Mouse (Mus musculus): ENCODE results near the gene Ube3b. TPM values are rescaled to one million over a fixed set of nuclear protein-coding genes. Genes with fewer than 3 reads are reported as not detected.

Gene Ube3b
- total and polyA plus RNA-seq, 3 experiments = 11.7 to 29.8 (median 22.1) TPM

DNA sequence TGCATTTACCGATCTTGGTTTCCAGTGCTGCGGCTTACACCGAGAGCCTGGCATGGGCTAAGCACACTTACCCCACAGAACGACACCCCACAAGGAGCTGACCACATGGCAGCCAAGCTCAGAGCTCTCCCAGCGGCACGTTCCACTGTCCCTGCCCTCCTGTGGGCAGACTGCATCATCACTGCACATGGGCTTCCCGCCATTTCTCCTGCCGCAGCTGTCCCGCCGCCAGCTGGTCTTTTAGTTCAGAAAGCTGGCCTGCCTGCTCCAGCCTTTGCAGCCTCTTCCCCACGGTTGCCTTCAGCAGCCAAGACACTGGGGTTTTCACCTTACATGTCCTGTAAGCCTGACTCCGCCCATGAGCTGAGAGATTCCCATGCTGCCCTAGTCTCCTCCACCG is 30.0 kb downstream of the Ube3b start:
- Histone ChIP-seq H3K4me2 (ENCODE audit: insufficient read depth, low read depth, poor library complexity, severe bottlenecking) (no peak overlapping the region), H3K27ac (ENCODE audit: insufficient read depth, low read depth) (no peak overlapping the region), H3K4me3 (replicated peaks in 1 of 3; ENCODE audit: low read depth in 2 of 3, low read length in 2 of 3, poor library complexity in 1 of 3) (no peak overlapping the region), H3K4me1 (ENCODE audit: control insufficient read depth in 1 of 2, insufficient read depth in 2 of 2) (no peaks in the 10 kb centered on the region), H3K9me3 (replicated peaks; ENCODE audit: low read length) (no peaks in the 10 kb centered on the region), H3K9ac (ENCODE audit: insufficient read depth, low read depth) (no peak overlapping the region), H3K27me3 (replicated peaks) (no peaks in the 10 kb centered on the region), H3K79me2 (replicated peaks; ENCODE audit: control insufficient read depth, extremely low read depth, insufficient read depth, poor library complexity, severe bottlenecking) (no peaks in the 10 kb centered on the region), H3K36me3 (replicated peaks in 1 of 2; ENCODE audit: control insufficient read depth in 1 of 2, insufficient read depth in 1 of 2, low read length in 1 of 2) (peaks cover 90 to 99% of the 10 kb centered on the region in 2 experiments)
- in situ Hi-C loops (cut with MboI; ENCODE audit: low pct_ligation_motif_present, low pct_unique_long_range_greater_than_20kb, low sequenced_read_pairs) (no loop called here), dilution Hi-C loops (cut with MboI; ENCODE audit: extremely low pct_ligation_motif_present, extremely low pct_unique_long_range_greater_than_20kb, low sequenced_read_pairs) (no loop called here)
- DNase-seq (ENCODE audit: extremely low read depth) = no peak
- TF ChIP-seq HCFC1 (IDR thresholded peaks at IDR 0.05; ENCODE audit: low read depth, low read length) (no peak), MAFK (IDR thresholded peaks at IDR 0.05; ENCODE audit: insufficient replicate concordance, low read length) (no peak), POLR2A (IDR thresholded peaks at IDR 0.05; ENCODE audit: low read depth, low read length) (no peak), BHLHE40 (IDR thresholded peaks at IDR 0.05; ENCODE audit: low read depth, low read length) (no peak), KAT2A (IDR thresholded peaks at IDR 0.05; ENCODE audit: insufficient replicate concordance, low read length) (no peak), MAX (IDR thresholded peaks at IDR 0.05; ENCODE audit: low read length) (no peak), TBP (conservative IDR thresholded peaks at IDR 0.05; ENCODE audit: low read depth, low read length) (no peak), NELFE (IDR thresholded peaks at IDR 0.05; ENCODE audit: low read depth, low read length) (no peak), USF1 (IDR thresholded peaks at IDR 0.05; ENCODE audit: low read depth, low read length) (no peak), ETS1 (conservative IDR thresholded peaks at IDR 0.05; ENCODE audit: low read depth, low read length) (no peak), JUND (conservative IDR thresholded peaks at IDR 0.05; ENCODE audit: low read depth, low read length) (no peak), IRF4 (IDR thresholded peaks at IDR 0.05; ENCODE audit: low read depth, low read length) (no peak), UBTF (IDR thresholded peaks at IDR 0.05; ENCODE audit: low read depth, low read length) (no peak), ZNF384 (IDR thresholded peaks at IDR 0.05; ENCODE audit: low read depth, low read length) (no peak), ZMIZ1 (IDR thresholded peaks at IDR 0.05; ENCODE audit: low read depth, low read length) (no peak), MYC (IDR thresholded peaks at IDR 0.05; ENCODE audit: low read depth, low read length) (no peak), EP300 (IDR thresholded peaks at IDR 0.05; ENCODE audit: low read length) (no peak)

GRCm38 (mm10) chr5:114412361-114412998 is 32.1 kb downstream of the Ube3b start:
- in situ Hi-C loops (cut with MboI; ENCODE audit: low pct_ligation_motif_present, low pct_unique_long_range_greater_than_20kb, low sequenced_read_pairs) (no loop called here), dilution Hi-C loops (cut with MboI; ENCODE audit: extremely low pct_ligation_motif_present, extremely low pct_unique_long_range_greater_than_20kb, low sequenced_read_pairs) (no loop called here)
- H3K4me2 ChIP-seq (ENCODE audit: insufficient read depth, low read depth, poor library complexity, severe bottlenecking) = no peak overlapping the region
- H3K27ac ChIP-seq (ENCODE audit: insufficient read depth, low read depth) = no peak overlapping the region
- no peak overlapping the region for H3K9ac ChIP-seq (ENCODE audit: insufficient read depth, low read depth)
- no peaks in the 10 kb centered on the region for H3K4me1 ChIP-seq (ENCODE audit: control insufficient read depth in 1 of 2, insufficient read depth in 2 of 2)
- DNase-seq (ENCODE audit: extremely low read depth) = no peak
- no peaks in the 10 kb centered on the region for H3K79me2 ChIP-seq (replicated peaks; ENCODE audit: control insufficient read depth, extremely low read depth, insufficient read depth, poor library complexity, severe bottlenecking)
- TF ChIP-seq ZNF384 (IDR thresholded peaks at IDR 0.05; ENCODE audit: low read depth, low read length) (no peak), USF2 (conservative IDR thresholded peaks at IDR 0.05; ENCODE audit: low read depth, low read length) (no peak), MAX (IDR thresholded peaks at IDR 0.05; ENCODE audit: low read length) (no peak), GABPA (IDR thresholded peaks at IDR 0.05; ENCODE audit: insufficient replicate concordance, low read depth, low read length) (no peak), ZC3H11A (IDR thresholded peaks at IDR 0.05; ENCODE audit: low read depth, low read length) (no peak), CTCF (conservative IDR thresholded peaks at IDR 0.05 in 1 of 2, IDR thresholded peaks at IDR 0.05 in 1 of 2; ENCODE audit: low read depth in 2 of 2, low read length in 2 of 2) (no peak), PAX5 (IDR thresholded peaks at IDR 0.05; ENCODE audit: low read length) (no peak), MAFK (IDR thresholded peaks at IDR 0.05; ENCODE audit: insufficient replicate concordance, low read length) (no peak), EP300 (IDR thresholded peaks at IDR 0.05; ENCODE audit: low read length) (no peak), ZKSCAN1 (IDR thresholded peaks at IDR 0.05; ENCODE audit: borderline replicate concordance, low read depth, low read length) (no peak), JUN (IDR thresholded peaks at IDR 0.05; ENCODE audit: insufficient read depth, low read depth, low read length) (no peak), CHD1 (IDR thresholded peaks at IDR 0.05; ENCODE audit: low read depth, low read length) (no peak), SIN3A (IDR thresholded peaks at IDR 0.05; ENCODE audit: low read length) (no peak), ELF1 (IDR thresholded peaks at IDR 0.05; ENCODE audit: low read depth, low read length) (no peak)
- peaks cover 86 to 99% of the 10 kb centered on the region in 2 experiments for H3K36me3 ChIP-seq (replicated peaks in 1 of 2; ENCODE audit: control insufficient read depth in 1 of 2, insufficient read depth in 1 of 2, low read length in 1 of 2)
- no peaks in the 10 kb centered on the region for H3K27me3 ChIP-seq (replicated peaks)
- no peak overlapping the region for H3K4me3 ChIP-seq (replicated peaks in 1 of 3; ENCODE audit: low read depth in 2 of 3, low read length in 2 of 3, poor library complexity in 1 of 3)
- H3K9me3 ChIP-seq (replicated peaks; ENCODE audit: low read length) = no peaks in the 10 kb centered on the region

Measured in CH12.LX (cell line).